Mouse (Mus musculus): ENCODE data around the gene Nipsnap1.

Nipsnap1 gene

GRCm38 (mm10) chr11:4865645-4866251 is 8.0 kb upstream of the Nipsnap1 start:
- DNase-seq (ENCODE audit: low read depth, low spot score): peak; percentile 58

GRCm38 (mm10) chr11:4874551-4874950 is 800 bp downstream of the Nipsnap1 start:
- DNase-seq (ENCODE audit: low read depth, low spot score): no peak

- no peak for DNase-seq (ENCODE audit: low read depth, low spot score)
These were observed 7.3 kb downstream of the Nipsnap1 start for GRCm38 (mm10) chr11:4881087-4881486.

- no peak for DNase-seq (ENCODE audit: low read depth, low spot score)
These were observed 9.3 kb downstream of the Nipsnap1 start for GRCm38 (mm10) chr11:4882892-4883627.

- no peak for DNase-seq (ENCODE audit: low read depth, low spot score)
These were observed 11.7 kb downstream of the Nipsnap1 start for GRCm38 (mm10) chr11:4885385-4885903.

- no peak for DNase-seq (ENCODE audit: low read depth, low spot score)
These were observed 13.2 kb downstream of the Nipsnap1 start for GRCm38 (mm10) chr11:4886987-4887386.

GRCm38 (mm10) chr11:4894848-4895816 is 21.4 kb downstream of the Nipsnap1 start, which contains the start of gene Thoc5:
TSS of gene Thoc5 (plus strand) at chr11:4895320.
- DNase-seq (ENCODE audit: low read depth, low spot score): peak; percentile 67

GRCm38 (mm10) chr11:4900437-4900836 is 26.7 kb downstream of the Nipsnap1 start:
- peak; percentile 22 for DNase-seq (ENCODE audit: low read depth, low spot score)

- no peak for DNase-seq (ENCODE audit: low read depth, low spot score)
These were observed 28.2 kb downstream of the Nipsnap1 start for GRCm38 (mm10) chr11:4901956-4902355.

- DNase-seq (ENCODE audit: low read depth, low spot score): no peak
These were observed 32.5 kb downstream of the Nipsnap1 start for GRCm38 (mm10) chr11:4906231-4906630.

- peak; percentile 24 for DNase-seq (ENCODE audit: low read depth, low spot score)
These were observed 42.3 kb downstream of the Nipsnap1 start for GRCm38 (mm10) chr11:4916068-4916467.

- no peak for DNase-seq (ENCODE audit: low read depth, low spot score)
These were observed 47.5 kb downstream of the Nipsnap1 start for GRCm38 (mm10) chr11:4921281-4921680.

- no peak for DNase-seq (ENCODE audit: low read depth, low spot score)
These were observed 48.0 kb downstream of the Nipsnap1 start for GRCm38 (mm10) chr11:4921751-4922150.

GRCm38 (mm10) chr11:4927224-4927623 is 53.5 kb downstream of the Nipsnap1 start:
- DNase-seq (ENCODE audit: low read depth, low spot score): no peak

- no peak for DNase-seq (ENCODE audit: low read depth, low spot score)
These were observed 57.4 kb downstream of the Nipsnap1 start for GRCm38 (mm10) chr11:4931009-4931601.

GRCm38 (mm10) chr11:4936243-4936642 is 62.5 kb downstream of the Nipsnap1 start:
- DNase-seq (ENCODE audit: low read depth, low spot score): no peak

All from c-Kit-negative CD71-positive TER-119-positive erythroid progenitor cells, embryonic 14.5 days (primary cell).